Mouse (Mus musculus): Measurements from ENCODE around the gene Itgb4. TPM values are rescaled to one million over a fixed set of nuclear protein-coding genes. Genes with fewer than 3 reads are reported as not detected.
A peak's percentile ranks its signal among the peaks of the same experiment; 100 is the strongest.

The Itgb4 gene
- polyA plus RNA-seq (2015; fragmentation: Nextera tagmentation; extraction: Ambion mirVana), result 0.67 and 0.80 TPM in 2 replicates

- peak within 1 kb of the TSS; percentile 47 for H3K9ac ChIP-seq (replicated peaks; ENCODE audit: low read depth, low read length)
- peak within 1 kb of the TSS; percentile 36 for H3K4me3 ChIP-seq (replicated peaks; ENCODE audit: low read length)
- WGBS, result 11% methylated on average over 54 of the region's 58 CpGs
- peaks cover 11% of the 10 kb centered on the region for H3K4me1 ChIP-seq (replicated peaks; ENCODE audit: control insufficient read depth, insufficient read depth, low read length)
- no peak for ATAC-seq
- H3K27ac ChIP-seq (ENCODE audit: low read length), result no peak within 1 kb of the TSS
- no peaks in the 10 kb centered on the region for H3K9me3 ChIP-seq (ENCODE audit: control insufficient read depth, low read length)
- no peaks in the 10 kb centered on the region for H3K36me3 ChIP-seq (ENCODE audit: control insufficient read depth, insufficient read depth)
- peaks cover 17% of the 10 kb centered on the region for H3K27me3 ChIP-seq (replicated peaks; ENCODE audit: control insufficient read depth, insufficient read depth, low read length)
- H3K4me2 ChIP-seq (ENCODE audit: low read length), result peak within 1 kb of the TSS; percentile 51
Measured at GRCm38 (mm10) chr11:115974309-115975082, at the start of gene Itgb4. Itgb4 (plus strand) TSS chr11:115974709.

- H3K4me2 ChIP-seq (ENCODE audit: low read length), result no peak overlapping the region
- WGBS, result 91% methylated on average over 8 of the region's 8 CpGs
- no peaks in the 10 kb centered on the region for H3K27me3 ChIP-seq (replicated peaks; ENCODE audit: control insufficient read depth, insufficient read depth, low read length)
- no peak for ATAC-seq
- H3K36me3 ChIP-seq (ENCODE audit: control insufficient read depth, insufficient read depth), result peaks cover 2% of the 10 kb centered on the region; the same call in 1 of the 2 replicates
- no peak overlapping the region for H3K27ac ChIP-seq (ENCODE audit: low read length)
- H3K9me3 ChIP-seq (ENCODE audit: control insufficient read depth, low read length), result no peaks in the 10 kb centered on the region
- H3K9ac ChIP-seq (replicated peaks; ENCODE audit: low read depth, low read length), result no peak overlapping the region
- H3K4me1 ChIP-seq (replicated peaks; ENCODE audit: control insufficient read depth, insufficient read depth, low read length), result peaks cover 12% of the 10 kb centered on the region
- no peak overlapping the region for H3K4me3 ChIP-seq (replicated peaks; ENCODE audit: low read length)
Measured at GRCm38 (mm10) chr11:115929031-115929430, 45.5 kb upstream of the Itgb4 start.

- H3K9ac ChIP-seq (replicated peaks; ENCODE audit: low read depth, low read length), result no peak overlapping the region
- H3K36me3 ChIP-seq (ENCODE audit: control insufficient read depth, insufficient read depth), result peaks cover 2% of the 10 kb centered on the region; the same call in 1 of the 2 replicates
- H3K4me2 ChIP-seq (ENCODE audit: low read length), result no peak overlapping the region
- no peaks in the 10 kb centered on the region for H3K27me3 ChIP-seq (replicated peaks; ENCODE audit: control insufficient read depth, insufficient read depth, low read length)
- WGBS, result 73% methylated on average over 2 of the region's 3 CpGs
- peaks cover 20% of the 10 kb centered on the region for H3K4me1 ChIP-seq (replicated peaks; ENCODE audit: control insufficient read depth, insufficient read depth, low read length)
- no peak for ATAC-seq
- no peak overlapping the region for H3K4me3 ChIP-seq (replicated peaks; ENCODE audit: low read length)
- H3K27ac ChIP-seq (ENCODE audit: low read length), result no peak overlapping the region
- H3K9me3 ChIP-seq (ENCODE audit: control insufficient read depth, low read length), result no peaks in the 10 kb centered on the region
Measured at GRCm38 (mm10) chr11:115929818-115930217, 44.7 kb upstream of the Itgb4 start.

GRCm38 (mm10) chr11:115931235-115931634 lies 43.3 kb upstream of the Itgb4 start:
- Histone ChIP-seq H3K27me3 (replicated peaks; ENCODE audit: control insufficient read depth, insufficient read depth, low read length) (no peaks in the 10 kb centered on the region), H3K27ac (ENCODE audit: low read length) (no peak overlapping the region), H3K4me2 (ENCODE audit: low read length) (no peak overlapping the region), H3K4me3 (replicated peaks; ENCODE audit: low read length) (no peak overlapping the region), H3K4me1 (replicated peaks; ENCODE audit: control insufficient read depth, insufficient read depth, low read length) (peaks cover 27% of the 10 kb centered on the region), H3K36me3 (ENCODE audit: control insufficient read depth, insufficient read depth) (no peaks in the 10 kb centered on the region), H3K9ac (replicated peaks; ENCODE audit: low read depth, low read length) (no peak overlapping the region), H3K9me3 (ENCODE audit: control insufficient read depth, low read length) (no peaks in the 10 kb centered on the region)
- WGBS, result 82% methylated on average over 3 of the region's 3 CpGs
- no peak for ATAC-seq

DNA sequence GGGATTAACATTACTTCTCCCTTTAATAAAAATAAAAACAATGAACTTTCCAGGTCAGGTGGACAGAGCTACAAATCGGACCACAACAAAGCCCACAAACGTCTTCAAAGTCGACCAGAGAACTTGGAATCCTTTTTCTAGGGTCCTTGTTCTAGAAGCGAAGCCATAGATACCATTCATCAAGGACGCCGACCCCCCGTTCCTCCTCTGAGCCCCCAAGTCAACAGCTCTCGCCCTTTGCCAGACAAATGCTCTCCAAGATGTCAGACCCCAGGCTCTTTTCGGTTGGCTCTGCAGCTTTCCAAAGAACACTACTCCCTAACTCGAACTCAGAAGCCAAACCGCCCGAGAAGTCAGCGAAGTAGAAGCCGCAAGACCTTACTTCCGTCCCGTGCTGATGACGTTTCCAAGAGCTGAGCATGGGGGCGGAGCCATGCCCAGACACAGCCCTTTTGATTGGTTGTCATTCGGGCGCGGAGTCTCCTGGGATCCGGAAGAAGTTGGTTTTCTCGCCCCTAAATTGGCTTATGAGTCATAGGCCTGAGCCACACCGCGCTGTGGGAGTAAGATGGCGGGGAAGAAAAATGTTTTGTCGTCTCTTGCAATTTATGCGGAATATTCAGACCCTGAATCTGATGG lies 41.3 kb upstream of the Itgb4 start, which contains the start of the genes Sap30bp and Recql5:
Gene Sap30bp (plus strand): TSS at position 175 of the 639 bp plus-strand sequence.
Gene Recql5 (minus strand): TSS at position 370 of the 639 bp plus-strand sequence.
- Histone ChIP-seq H3K27ac (ENCODE audit: low read length) (peak within 1 kb of the TSS; percentile 65; the same call in 1 of the 2 replicates), H3K9ac (replicated peaks; ENCODE audit: low read depth, low read length) (peak within 1 kb of the TSS; percentile 81), H3K4me1 (replicated peaks; ENCODE audit: control insufficient read depth, insufficient read depth, low read length) (peaks cover 27% of the 10 kb centered on the region), H3K9me3 (ENCODE audit: control insufficient read depth, low read length) (no peaks in the 10 kb centered on the region), H3K36me3 (ENCODE audit: control insufficient read depth, insufficient read depth) (peaks cover 6% of the 10 kb centered on the region; the same call in 1 of the 2 replicates), H3K27me3 (replicated peaks; ENCODE audit: control insufficient read depth, insufficient read depth, low read length) (no peaks in the 10 kb centered on the region), H3K4me3 (replicated peaks; ENCODE audit: low read length) (peak within 1 kb of the TSS; percentile 92), H3K4me2 (ENCODE audit: low read length) (peak within 1 kb of the TSS; percentile 91)
- ATAC-seq, result peak; percentile 100
- WGBS, result under 1% methylated on average over 28 of the region's 28 CpGs

GRCm38 (mm10) chr11:115933747-115934110 lies 40.8 kb upstream of the Itgb4 start:
- H3K27me3 ChIP-seq (replicated peaks; ENCODE audit: control insufficient read depth, insufficient read depth, low read length), result no peaks in the 10 kb centered on the region
- H3K9ac ChIP-seq (replicated peaks; ENCODE audit: low read depth, low read length), result peak overlapping the region; percentile 81
- H3K4me1 ChIP-seq (replicated peaks; ENCODE audit: control insufficient read depth, insufficient read depth, low read length), result peaks cover 27% of the 10 kb centered on the region
- peak overlapping the region; percentile 91 for H3K4me2 ChIP-seq (ENCODE audit: low read length)
- peak; percentile 59 for ATAC-seq
- no peaks in the 10 kb centered on the region for H3K9me3 ChIP-seq (ENCODE audit: control insufficient read depth, low read length)
- WGBS, result under 1% methylated on average over 16 of the region's 16 CpGs
- H3K27ac ChIP-seq (ENCODE audit: low read length), result peak overlapping the region; percentile 65; the same call in 1 of the 2 replicates
- peaks cover 9% of the 10 kb centered on the region for H3K36me3 ChIP-seq (ENCODE audit: control insufficient read depth, insufficient read depth)
- H3K4me3 ChIP-seq (replicated peaks; ENCODE audit: low read length), result peak overlapping the region; percentile 92

- no peak for ATAC-seq
- Histone ChIP-seq H3K36me3 (ENCODE audit: control insufficient read depth, insufficient read depth) (peaks cover 23% of the 10 kb centered on the region), H3K9me3 (ENCODE audit: control insufficient read depth, low read length) (no peaks in the 10 kb centered on the region), H3K27ac (ENCODE audit: low read length) (no peak overlapping the region), H3K4me2 (ENCODE audit: low read length) (no peak overlapping the region), H3K4me1 (replicated peaks; ENCODE audit: control insufficient read depth, insufficient read depth, low read length) (peaks cover 7% of the 10 kb centered on the region), H3K9ac (replicated peaks; ENCODE audit: low read depth, low read length) (no peak overlapping the region), H3K4me3 (replicated peaks; ENCODE audit: low read length) (no peak overlapping the region), H3K27me3 (replicated peaks; ENCODE audit: control insufficient read depth, insufficient read depth, low read length) (no peaks in the 10 kb centered on the region)
- 37% methylated on average over 6 of the region's 6 CpGs for WGBS
Measured at GRCm38 (mm10) chr11:115939690-115940329, 34.7 kb upstream of the Itgb4 start.

DNA sequence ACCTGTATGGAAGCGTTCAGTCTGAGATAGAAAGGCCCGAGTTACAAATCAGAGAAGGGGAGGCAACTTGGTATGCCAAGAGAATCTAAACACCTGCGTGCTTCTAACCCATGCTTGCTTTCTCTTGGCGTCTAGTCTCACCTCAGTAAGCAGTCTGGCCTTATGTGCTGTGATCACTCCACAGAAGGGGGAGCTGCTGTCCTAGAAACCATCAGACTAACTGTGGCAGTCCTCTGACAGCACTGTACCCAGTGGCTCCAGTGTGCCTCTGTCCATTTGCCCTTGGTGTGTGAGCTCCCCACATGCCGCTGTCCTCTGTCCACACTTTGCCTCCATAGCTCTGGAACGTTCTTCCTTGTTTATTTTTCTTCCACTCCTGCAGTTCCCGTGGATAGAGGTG lies 32.5 kb upstream of the Itgb4 start:
- H3K27me3 ChIP-seq (replicated peaks; ENCODE audit: control insufficient read depth, insufficient read depth, low read length), result no peaks in the 10 kb centered on the region
- no peak overlapping the region for H3K27ac ChIP-seq (ENCODE audit: low read length)
- 91% methylated on average over 7 of the region's 7 CpGs for WGBS
- H3K9me3 ChIP-seq (ENCODE audit: control insufficient read depth, low read length), result no peaks in the 10 kb centered on the region
- no peak overlapping the region for H3K4me2 ChIP-seq (ENCODE audit: low read length)
- no peak overlapping the region for H3K4me3 ChIP-seq (replicated peaks; ENCODE audit: low read length)
- ATAC-seq, result no peak
- peaks cover 22% of the 10 kb centered on the region for H3K36me3 ChIP-seq (ENCODE audit: control insufficient read depth, insufficient read depth)
- no peaks in the 10 kb centered on the region for H3K4me1 ChIP-seq (replicated peaks; ENCODE audit: control insufficient read depth, insufficient read depth, low read length)
- no peak overlapping the region for H3K9ac ChIP-seq (replicated peaks; ENCODE audit: low read depth, low read length)

DNA sequence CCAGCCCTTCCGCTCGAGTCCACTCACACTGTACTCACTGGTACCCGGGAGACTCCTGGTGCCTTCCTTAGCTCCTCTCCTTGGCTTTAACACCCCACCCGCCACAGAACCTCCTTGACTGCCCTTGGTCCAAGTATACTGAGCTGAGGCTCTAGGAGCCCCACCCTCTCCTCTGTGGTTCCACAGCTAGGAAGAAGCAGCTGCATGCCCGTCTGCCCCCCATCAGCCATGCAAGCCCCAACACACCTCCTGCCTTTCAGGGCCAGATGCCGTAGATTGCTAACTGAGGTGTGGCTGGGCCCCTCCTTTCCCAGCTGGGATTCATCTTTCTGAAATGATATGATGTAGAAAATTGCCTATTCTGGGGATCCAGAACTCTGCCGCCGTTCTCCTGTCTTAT lies 29.3 kb upstream of the Itgb4 start:
- no peak for ATAC-seq
- H3K27me3 ChIP-seq (replicated peaks; ENCODE audit: control insufficient read depth, insufficient read depth, low read length), result no peaks in the 10 kb centered on the region
- H3K4me1 ChIP-seq (replicated peaks; ENCODE audit: control insufficient read depth, insufficient read depth, low read length), result no peaks in the 10 kb centered on the region
- H3K36me3 ChIP-seq (ENCODE audit: control insufficient read depth, insufficient read depth), result peaks cover 11% of the 10 kb centered on the region; the same call in 1 of the 2 replicates
- no peaks in the 10 kb centered on the region for H3K9me3 ChIP-seq (ENCODE audit: control insufficient read depth, low read length)
- no peak overlapping the region for H3K4me3 ChIP-seq (replicated peaks; ENCODE audit: low read length)
- no peak overlapping the region for H3K9ac ChIP-seq (replicated peaks; ENCODE audit: low read depth, low read length)
- WGBS, result 96% methylated on average over 8 of the region's 8 CpGs
- no peak overlapping the region for H3K4me2 ChIP-seq (ENCODE audit: low read length)
- no peak overlapping the region for H3K27ac ChIP-seq (ENCODE audit: low read length)

Measured in forebrain, embryonic 16.5 days (tissue).